Mouse (Mus musculus) mature B cell (primary cell): ENCODE data around the gene Pld2.

Experiments used
- in situ Hi-C: fragments of 300-500 bp; cut with MboI; formaldehyde crosslinking; loops from 2 replicates; pipeline ENCODE4 v1.14.3; 2019

The Pld2 gene

DNA sequence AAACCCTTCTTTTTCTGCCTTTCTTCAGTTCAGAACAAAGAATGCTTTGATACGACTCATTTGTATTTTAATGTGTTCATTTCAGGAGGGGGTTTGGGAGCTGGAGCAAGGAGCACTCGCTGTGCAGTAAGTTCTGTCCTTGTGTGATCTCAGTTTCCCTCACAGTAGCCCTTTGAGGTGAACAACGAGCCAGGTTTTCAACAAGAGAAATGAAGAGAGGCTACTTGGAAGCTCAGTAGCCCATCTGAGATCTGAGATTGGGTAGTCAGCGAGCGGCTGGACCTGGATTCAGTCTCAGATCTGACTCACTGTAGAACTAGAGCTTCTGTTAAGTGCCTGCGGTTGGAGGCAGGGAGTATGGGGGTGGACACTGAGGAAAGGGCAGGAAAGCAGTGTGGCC is 34.0 kb downstream of the Pld2 start:
- in situ Hi-C loops = no loop called here

DNA sequence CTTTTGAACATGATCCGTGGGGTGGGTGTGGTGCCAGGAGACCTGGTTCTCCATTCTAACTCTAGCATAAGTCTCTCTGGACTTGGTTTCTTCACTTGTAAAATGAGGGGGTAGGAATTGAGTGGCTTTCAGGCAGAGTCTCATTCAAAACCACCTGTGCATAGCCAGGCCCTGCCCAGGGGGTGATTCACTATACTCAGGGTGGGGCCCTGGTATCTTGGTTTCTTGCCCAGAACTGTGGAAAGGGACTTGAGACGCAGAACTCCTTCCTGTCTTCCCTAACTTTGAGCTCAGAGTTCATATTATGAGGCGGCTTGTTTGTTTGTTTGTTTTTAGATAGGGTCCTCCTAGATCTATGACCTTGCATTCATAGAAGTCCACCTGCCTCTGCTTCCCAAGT is 37.3 kb downstream of the Pld2 start:
- in situ Hi-C loops = no loop called here

DNA sequence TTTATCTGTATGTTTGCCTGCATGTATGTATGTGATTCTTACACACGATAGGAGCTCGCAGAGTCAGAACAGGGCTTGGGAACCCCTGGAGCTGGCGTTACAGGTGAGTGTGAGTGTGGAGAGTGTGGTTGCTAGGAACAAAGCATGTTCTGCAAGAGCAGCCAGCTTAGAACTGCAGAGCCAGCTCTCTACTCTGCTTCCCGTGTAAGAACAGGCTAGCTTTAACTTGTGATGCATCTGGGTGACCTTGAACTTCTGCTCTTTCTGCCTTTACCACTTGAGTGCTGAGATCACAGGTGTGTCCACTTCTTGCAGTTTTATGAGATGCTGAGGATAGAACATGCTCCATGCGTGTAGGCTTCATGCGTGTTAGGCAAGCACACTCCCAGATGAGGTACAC is 39.1 kb downstream of the Pld2 start:
- in situ Hi-C loops = no loop called here

DNA sequence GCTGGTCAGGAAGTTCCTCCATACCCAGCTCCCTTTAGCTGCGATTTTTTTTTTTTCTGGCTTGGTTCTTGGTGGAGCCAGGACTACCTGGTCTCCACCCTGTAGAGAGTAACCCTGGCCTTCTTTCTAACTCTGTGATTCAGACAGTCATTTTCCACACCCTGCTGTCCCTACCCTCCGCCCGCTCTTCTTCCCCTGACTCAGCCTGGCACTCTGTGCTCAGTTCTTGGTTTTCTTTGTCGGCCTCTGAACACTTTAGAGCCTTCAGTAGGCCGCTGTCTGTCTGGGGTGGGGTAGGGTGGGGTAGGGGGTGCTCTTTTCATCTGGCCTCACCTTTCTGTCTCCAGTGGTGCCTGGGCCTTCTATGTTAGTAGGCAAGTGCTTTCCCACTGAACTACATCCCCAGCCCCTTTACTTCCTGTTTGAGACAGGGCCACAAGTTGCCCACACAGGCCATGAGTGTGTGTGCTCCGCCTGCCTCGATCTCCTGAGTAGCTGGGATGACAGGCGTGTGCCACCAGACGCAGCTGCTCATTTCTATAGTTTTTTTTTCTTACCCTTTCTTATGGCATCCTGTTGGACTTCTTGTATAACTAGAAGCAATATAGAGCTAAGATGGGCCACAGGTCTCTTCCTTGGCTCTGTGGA is 40.0 kb downstream of the Pld2 start:
- in situ Hi-C loops = no loop called here

DNA sequence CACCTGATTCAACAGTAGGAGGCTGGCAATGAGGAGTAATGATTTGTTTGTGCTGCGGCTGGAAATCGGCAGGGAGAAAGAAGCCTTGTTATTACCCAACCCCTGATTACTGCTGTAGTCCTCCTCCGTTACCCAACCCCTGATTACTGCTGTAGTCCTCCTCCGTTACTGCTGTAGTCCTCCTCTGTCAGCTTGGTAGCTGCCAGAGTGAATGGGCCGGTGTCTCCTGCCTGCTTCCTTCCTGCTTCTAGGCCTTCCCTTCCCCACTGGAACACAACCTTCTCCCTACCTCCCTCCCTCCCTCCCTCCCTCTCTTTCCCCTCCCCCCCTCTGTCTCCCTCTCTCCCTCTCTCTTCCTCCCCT is 40.5 kb downstream of the Pld2 start:
- in situ Hi-C loops = no loop called here

DNA sequence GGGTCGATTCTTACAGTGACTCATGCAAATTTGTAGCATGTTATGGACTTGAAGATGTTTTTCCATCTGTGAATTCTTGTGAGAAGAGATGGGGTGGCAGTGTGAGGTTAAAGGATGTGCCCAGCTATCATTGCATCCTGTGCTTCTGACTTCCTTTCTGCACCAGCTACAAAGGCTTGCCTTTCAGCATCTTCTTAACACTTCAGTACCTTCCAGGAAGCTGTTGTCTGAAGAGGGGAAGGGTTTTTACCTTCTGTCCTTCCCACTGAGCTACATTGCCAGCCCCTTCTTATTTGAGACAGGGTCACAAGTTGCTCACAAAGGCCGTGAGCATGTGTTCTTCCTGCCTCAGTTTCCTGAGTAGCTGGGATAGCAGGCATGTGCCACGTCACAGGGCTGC is 41.1 kb downstream of the Pld2 start:
- in situ Hi-C loops = no loop called here

DNA sequence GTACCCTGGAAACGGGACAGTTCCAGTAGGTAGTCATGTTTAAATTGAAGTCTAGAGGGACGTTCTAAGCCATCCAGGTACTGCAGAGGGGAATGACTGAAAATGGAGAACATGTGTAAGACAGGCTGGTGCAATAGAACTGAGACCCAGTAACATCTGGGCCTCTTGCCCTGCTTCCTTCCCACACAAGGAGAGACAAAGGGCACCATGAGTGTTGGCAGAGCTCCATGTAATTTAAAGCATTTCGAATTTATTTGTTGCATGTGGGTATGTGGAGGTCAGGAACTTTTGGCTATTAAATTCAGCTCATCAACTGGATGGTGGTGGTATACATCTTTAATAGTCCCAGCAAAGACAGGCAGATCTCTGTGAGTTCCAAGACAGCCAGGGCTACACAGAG is 42.3 kb downstream of the Pld2 start:
- in situ Hi-C loops = no loop called here

DNA sequence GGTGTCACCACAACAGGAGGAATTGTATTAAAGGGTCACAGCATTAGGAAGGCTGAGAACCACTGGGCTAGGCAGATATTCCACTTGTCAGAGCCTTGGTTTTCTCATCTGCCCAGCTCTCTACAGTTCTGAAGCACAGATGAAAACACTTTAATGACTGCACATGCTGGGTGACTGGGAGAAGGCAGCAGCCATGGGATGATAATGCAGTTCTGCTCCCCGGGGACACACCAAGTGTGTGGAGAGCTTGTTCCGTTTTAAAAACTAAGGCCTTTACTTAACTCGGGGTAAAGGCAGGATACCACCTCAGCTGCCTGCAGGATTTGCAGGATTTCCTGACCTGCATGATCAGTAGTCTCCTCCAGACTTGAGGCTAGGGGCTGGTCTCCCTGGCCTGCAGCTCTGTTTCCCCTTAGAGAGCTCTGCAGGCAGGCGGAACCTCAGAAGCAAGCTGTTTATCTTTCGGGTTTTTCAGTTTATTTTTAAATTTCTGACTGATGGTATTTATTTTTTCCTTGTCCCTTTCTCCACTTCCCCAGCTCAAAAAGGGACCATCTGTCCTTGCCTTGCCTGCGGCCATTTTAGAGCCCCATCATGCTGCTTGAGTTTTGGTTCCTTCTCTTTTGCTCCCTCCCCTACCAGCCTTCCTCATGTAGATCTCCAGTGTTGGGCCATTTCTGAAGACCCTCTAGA is 43.3 kb downstream of the Pld2 start:
- in situ Hi-C loops = no loop called here

DNA sequence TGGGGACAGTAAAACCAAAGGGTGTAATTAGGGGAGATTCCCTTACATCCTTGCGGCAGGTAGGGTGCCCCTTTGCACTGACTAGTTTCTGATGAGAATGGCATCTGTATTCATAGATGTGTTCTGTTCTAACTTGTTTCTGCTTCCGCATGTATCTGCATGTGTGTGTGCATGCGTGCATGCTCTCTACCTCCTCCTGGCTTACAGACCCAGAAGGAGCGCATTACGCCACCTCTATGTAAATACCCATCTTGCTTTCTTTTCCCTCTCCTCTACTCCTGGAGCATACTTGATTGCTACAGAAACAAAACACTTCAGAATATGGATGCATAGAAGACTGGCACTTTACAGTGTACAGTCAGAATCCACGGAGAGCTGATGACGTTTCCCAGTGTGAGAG is 43.9 kb downstream of the Pld2 start:
- in situ Hi-C loops = no loop called here

DNA sequence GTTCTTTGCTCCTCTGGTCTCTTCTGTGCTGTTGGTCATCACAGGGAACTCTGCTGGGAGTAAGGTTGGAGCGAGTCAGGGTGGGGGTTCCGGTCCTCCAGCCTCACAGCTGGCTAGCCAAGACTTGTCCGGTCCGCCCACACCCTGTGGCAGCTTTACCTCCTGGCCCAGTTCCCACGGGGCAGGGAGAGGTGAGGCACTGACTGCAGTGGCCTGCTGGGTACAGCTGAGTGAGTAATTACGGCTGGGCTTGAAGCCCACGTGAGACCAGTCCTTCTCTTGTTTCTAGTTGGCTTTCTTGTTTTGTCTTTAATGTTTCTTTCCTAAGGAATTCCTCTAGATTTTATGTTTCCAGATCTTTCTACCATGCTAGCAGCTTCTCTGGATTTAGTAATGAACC is 45.6 kb downstream of the Pld2 start:
- in situ Hi-C loops = no loop called here

DNA sequence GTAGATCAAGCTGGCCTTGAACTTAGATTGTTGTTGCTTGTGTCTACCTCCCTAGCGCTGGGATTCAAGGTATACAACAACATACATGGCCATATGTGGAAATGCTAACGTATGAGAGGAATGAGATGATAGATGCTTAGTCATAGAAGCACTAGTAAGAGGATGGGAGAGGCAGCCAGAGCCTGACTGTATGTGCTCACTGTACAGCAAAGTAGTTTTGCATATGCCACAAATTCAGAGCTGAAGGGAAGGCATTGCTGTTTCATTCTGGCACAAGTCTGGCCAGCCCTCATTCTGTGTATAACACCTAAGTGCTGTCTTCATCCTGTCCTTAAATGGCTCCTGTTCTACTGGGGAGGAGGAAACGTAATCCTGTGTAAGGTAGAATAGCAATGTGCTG is 46.4 kb downstream of the Pld2 start:
- in situ Hi-C loops = no loop called here

DNA sequence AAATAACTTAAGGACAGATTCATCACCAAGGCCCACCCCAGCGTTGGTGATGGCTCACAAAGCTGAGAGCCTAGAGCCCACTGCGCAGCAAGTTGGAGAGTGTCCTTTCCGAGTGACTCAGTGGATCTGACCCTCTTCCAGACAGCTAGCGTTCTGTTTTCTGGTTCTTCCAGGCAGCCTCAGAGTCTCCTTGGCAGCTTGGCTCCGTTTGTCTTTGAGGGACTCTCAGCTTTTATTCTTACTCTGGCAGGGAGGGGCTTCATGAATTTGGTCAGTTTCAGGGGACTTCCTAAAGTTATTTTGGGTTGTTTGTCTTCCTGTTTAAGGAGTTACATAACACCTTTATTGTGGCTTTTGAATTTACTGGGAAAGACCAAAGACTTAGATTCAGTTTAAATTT is 47.1 kb downstream of the Pld2 start:
- in situ Hi-C loops = no loop called here

DNA sequence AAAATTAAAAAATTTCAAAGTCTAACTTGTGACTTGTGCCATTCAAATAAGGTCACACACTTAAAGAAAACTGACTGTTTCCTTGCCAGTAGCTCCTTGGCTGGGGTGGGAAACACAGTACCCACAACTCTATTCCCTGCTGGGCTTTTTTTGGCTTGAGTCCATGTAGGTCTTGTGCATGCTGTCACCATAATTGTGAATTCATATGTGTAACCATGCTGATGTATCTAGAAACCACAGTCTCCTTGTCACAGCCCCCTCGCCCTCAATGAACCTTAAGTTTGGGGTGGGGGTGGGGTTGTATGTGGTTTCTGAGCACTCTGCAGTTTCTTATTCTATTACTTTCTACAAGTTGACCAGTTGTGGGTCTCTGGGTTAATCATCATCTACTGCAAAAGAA is 51.9 kb downstream of the Pld2 start:
- in situ Hi-C loops = no loop called here

DNA sequence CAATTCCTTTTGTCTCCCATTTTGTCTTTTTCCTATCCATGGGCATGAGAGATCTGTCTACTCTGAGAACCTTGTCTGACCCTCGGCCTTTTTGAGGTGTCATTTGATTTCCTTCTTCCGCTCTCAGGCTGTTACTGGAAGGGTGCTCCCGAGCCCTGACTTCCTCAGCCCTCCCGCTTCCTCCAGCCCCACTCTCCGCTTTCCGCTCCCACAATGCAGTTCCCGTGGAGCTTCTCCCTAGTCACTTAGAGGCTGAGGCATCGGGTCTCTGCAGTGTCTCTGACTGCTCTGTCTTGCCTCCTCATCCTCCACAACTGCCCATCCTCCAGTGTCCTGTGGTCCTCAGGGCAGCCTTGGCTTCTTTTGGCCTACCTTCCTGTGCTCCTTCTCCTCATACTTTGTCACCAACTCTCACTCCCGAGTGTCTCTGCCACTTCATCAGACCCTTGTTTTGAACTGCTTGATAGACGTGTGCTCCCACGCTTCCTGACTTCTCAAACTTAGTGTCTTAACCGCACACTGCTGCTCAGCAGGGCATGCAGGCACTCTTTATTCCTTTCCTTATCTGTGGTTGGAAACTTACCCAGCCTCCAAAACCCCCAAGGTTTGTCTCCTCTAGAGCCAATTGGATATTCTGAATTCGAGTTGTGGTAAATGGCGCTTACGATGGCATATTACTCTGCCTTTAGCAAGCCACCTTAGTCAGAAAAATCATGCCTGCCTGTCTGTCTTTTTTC is 54.6 kb downstream of the Pld2 start:
- in situ Hi-C loops = no loop called here

DNA sequence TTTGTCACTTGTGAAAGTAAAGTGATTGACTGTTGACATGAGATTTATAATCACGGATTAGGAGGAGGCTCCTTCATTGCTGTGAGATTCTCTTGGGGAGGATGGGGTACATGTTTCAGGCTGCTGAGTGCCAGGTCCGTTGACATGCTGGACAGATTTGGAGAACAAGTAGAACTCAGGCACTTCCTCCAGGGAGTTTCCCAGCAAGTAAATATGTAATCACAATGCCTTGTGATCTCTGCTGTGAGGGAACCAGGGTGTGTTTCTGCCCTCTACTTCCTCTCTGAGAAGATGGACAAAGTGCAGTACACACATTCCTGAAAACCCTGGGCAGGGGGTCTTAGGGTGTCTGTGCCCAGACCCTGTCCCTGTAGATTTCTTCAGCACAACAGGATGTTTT is 55.8 kb downstream of the Pld2 start:
- in situ Hi-C loops = no loop called here

DNA sequence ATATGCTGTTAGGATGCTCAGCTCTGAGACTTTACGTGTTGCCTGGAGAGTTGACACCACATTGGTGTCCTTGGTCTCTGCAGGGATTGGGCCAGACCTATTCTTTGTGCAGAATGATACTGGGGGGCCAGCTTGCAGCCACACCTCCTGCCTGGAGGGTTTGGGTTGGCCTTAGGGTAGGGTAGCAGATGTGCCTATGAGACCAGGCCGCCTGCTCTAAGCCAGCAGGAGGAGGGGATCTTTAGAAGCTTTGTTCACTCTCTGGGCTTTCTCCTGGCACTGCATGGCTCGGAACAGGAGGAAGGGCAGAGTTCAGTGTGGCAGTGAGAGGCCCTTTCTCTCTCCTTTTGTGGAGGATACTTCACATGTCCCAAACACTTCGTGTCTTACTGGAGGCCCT is 56.2 kb downstream of the Pld2 start:
- in situ Hi-C loops = no loop called here

DNA sequence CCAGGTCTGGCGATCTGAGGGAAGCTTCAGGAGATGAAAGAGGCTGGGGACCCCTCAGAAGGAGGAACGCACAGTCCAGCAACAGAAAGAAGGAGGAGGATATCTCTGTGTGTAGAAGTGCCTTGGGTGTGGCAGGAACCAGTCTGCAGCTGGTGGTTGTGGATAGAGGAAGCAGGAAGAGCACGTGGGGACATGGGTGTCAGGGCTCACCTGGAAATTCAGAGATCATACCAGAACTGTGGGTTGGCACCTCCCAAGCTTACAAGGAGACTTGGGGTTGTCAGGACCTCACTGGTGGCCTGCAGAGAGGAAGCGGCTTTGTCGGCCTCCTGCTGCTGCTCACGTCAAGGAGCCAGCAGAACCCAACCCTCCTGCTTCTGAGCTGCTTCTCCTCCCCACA is 57.4 kb downstream of the Pld2 start:
- in situ Hi-C loops = no loop called here

DNA sequence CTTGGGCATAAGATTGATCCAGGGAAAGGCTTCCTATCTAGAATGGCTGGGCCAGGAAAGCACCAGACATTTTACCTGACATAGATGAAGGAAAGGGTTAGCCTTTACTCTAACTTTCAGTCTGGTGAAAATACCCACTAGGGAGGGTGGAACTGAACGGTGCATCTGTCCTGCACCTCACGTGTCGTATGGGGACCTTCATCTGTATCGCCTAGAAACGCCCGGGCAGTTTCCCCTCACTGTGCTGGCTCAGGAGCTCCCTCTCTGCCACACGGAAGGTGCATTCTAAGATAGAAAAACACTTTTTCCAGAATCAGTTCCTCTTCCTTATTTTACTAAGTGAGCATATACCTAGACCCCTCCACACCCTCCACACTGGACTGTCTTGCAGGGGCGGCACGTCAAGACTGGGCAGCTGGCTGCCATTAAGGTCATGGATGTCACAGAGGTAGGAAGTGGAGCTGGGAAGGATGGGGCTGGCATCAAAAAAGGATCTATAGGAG is 58.6 kb downstream of the Pld2 start:
- in situ Hi-C loops = no loop called here

DNA sequence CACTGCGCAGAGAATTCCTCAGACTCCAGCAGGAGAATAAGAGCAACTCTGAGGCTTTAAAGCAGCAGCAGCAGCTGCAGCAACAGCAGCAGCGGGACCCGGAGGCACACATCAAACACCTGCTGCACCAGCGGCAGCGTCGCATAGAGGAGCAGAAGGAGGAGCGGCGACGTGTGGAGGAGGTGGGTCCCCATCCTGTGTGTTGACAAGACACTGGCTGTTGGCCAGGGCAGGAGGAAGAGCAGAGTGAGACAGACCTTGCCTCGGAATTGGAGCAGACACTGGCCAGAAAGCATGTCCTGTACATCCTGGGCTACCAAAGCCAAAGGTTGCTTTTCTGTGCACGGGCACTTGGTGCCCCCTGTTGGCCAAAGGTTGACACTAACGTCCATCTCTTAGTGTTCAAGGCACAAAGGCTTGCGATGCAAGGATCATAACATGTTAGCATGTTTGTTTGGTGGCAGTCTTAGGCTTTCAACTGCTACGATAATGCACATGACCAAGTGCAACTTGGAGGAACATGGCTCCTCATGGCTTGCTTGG is 65.2 kb downstream of the Pld2 start:
- in situ Hi-C loops = loop anchor here (10.0 kb wide), 1 partner anchor 170 kb away; the partner anchor contains the start of gene Arrb2

DNA sequence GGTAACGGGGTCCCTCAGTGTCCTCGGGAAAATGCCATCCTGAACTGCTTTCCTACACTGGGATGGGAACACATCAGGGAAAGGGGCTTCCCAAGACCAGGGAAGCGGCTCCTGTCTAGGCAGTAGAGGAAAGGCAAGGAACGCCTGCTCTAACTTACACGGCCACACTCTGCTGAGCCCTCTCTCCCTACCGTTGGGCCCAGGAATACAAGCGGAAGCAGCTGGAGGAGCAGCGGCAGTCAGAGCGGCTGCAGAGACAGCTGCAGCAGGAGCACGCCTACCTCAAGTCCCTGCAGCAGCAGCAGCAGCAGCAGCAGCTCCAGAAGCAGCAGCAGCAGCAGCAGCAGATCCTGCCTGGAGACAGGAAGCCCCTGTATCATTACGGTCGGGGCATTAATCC is 66.9 kb downstream of the Pld2 start:
- in situ Hi-C loops = loop anchor here (10.0 kb wide), 1 partner anchor 172 kb away; the partner anchor contains the start of gene Arrb2

DNA sequence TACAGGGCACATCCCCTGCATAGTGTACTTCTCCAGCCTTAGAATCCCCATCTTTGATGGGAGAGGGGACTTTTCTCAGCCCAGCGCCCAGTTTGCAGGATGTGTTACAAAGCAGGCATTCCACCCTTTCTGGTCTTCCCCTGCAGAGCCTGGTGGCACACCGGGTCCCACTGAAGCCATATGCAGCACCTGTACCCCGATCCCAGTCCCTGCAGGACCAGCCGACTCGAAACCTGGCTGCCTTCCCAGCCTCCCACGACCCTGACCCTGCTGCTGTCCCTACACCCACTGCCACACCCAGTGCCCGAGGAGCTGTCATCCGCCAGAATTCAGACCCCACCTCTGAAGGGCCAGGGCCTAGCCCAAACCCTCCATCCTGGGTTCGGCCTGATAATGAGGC is 67.7 kb downstream of the Pld2 start:
- in situ Hi-C loops = loop anchor here (10.0 kb wide), 1 partner anchor 173 kb away; the partner anchor contains the start of gene Arrb2
